8 mouse cellular contexts compared by ENCODE assay signal in the genomic region with DNA sequence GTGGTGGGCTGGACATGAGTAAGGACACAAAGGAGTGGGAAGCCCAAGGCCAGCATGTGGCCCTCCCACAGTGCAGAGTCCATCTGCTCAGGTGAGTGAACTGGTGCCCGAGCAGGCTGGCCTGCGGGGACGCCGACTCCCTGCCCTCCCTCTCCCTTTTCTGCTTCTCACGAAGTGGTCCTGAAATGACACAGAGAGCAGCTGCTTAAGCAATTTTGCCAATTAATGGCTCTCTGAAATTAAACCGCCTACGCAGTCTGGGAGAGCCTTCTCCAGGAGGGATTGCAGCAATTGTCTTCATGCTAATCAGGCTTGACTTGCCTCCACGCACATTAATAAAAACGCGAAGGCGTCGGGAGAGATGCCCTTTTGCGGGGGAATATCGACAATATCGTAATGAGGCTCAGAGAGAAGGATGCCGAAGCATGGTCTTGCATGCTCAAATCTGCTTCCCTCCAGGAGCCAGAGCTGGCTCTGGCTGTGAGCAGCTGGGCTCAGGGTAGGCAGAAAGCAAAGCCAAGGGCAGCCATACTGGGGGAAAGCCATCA.
A peak's percentile ranks its signal among the peaks of the same experiment; 100 is the strongest.
DNase-seq lines count a peak whose midpoint lies in the region; ATAC-seq and TF ChIP-seq lines count a peak whose summit lies in the region.
"Had no signal": no experiment of that assay in that cellular context is flagged by ENCODE, and none has a peak within 500 bp of the region (broad histone marks: within the 10 kb centered on the region; RNA-seq: fewer than 3 reads in every experiment).

No protein-coding gene starts in this region.

- WGBS in midbrain, postnatal 0 days = 15% methylated on average over 16 of the region's 16 CpGs

- no peak for TF ChIP-seq CTCF in midbrain, postnatal 0 days (IDR thresholded peaks at IDR 0.05)

- H3K27me3 ChIP-seq in midbrain, postnatal 0 days (ENCODE audit: insufficient read depth, low read length) = no peaks in the 10 kb centered on the region

- 0 out of 2 replicates have a peak, but pooled peaks cover 4% of the 10 kb centered on the region for H3K4me1 ChIP-seq in midbrain, postnatal 0 days (ENCODE audit: insufficient read depth, low read length)

- no peaks in the 10 kb centered on the region for H3K9me3 ChIP-seq in midbrain, postnatal 0 days (ENCODE audit: low read length)
- H3K9me3 ChIP-seq: limb, embryonic 15.5 days had no signal

- H3K4me3 ChIP-seq in midbrain, postnatal 0 days (ENCODE audit: low read depth, low read length) = no peak overlapping the region
- H3K4me3 ChIP-seq: limb, embryonic 15.5 days had no signal

- peak; percentile 64 for DNase-seq in cerebellum, adult 11 months
- peak; percentile 26 for DNase-seq in fat pad, adult 2 months (ENCODE audit: extremely low read depth, low read depth, low spot score)
- DNase-seq in layer of hippocampus, adult 8-10 months (ENCODE audit: low spot score in 2 of 2) = peak; percentile 29 to 50
- DNase-seq in midbrain, postnatal 0 days (ENCODE audit: low spot score) = peak; percentile 77
- DNase-seq in kidney, adult 11 months = no peak
- no peak for DNase-seq in urinary bladder, postnatal 14 days (ENCODE audit: low spot score)

- H3K9ac ChIP-seq in midbrain, postnatal 0 days (replicated peaks; ENCODE audit: low read length, poor library complexity, severe bottlenecking) = no peak overlapping the region
- H3K9ac ChIP-seq: limb, embryonic 15.5 days had no signal

- no peak overlapping the region for H3K4me2 ChIP-seq in midbrain, postnatal 0 days (ENCODE audit: low read depth, low read length, poor library complexity, severe bottlenecking)
- H3K4me2 ChIP-seq: limb, embryonic 15.5 days had no signal

- H3K36me3 ChIP-seq in midbrain, postnatal 0 days (ENCODE audit: insufficient read depth, low read length) = no peaks in the 10 kb centered on the region
- H3K36me3 ChIP-seq: limb, embryonic 15.5 days had no signal

- 0 out of 2 replicates have a peak overlapping the region, but pooled peaks have one; percentile 14 for H3K27ac ChIP-seq in midbrain, postnatal 0 days (ENCODE audit: low read depth, low read length)
- H3K27ac ChIP-seq: limb, embryonic 15.5 days had no signal

- no peak for ATAC-seq in midbrain, postnatal 0 days (ENCODE audit: low FRiP score)
- ATAC-seq in inflammation-experienced regulatory T-cells, adult 6 months = no peak

Comparison
In these comparisons a context has a peak if more than half of its experiments do, and no peak if none do; other contexts are left out.
1. DNase-seq: peak in cerebellum, adult 11 months (single experiment), fat pad, adult 2 months (single experiment), layer of hippocampus, adult 8-10 months (2 of 2) and midbrain, postnatal 0 days (single experiment); none in kidney, adult 11 months (single experiment) and urinary bladder, postnatal 14 days (single experiment).